Mouse (Mus musculus) heart, embryonic 11.5 days (tissue): Measurements from ENCODE around the gene Cd244a. TPM values are rescaled to one million over a fixed set of nuclear protein-coding genes. Genes with fewer than 3 reads are reported as not detected.

ENCODE experiments used
- ATAC-seq: fragments of 200-750 bp; cut with Nextera tagmentation; replicated peaks from 2 replicates; pipeline ENCODE4 v1.8.0; 2017; ENCODE audit warnings: moderate library complexity; ENCODE audit not compliant: insufficient number of reproducible peaks, low FRiP score, low TSS enrichment
- H3K27ac ChIP-seq: fragments of 300-500 bp; sonication (generic); 2 replicates; pipeline ENCODE4 v1.5.1; 2014; ENCODE audit warnings: mild to moderate bottlenecking, low read depth, low read length
- H3K27me3 ChIP-seq: fragments of 300-500 bp; sonication (generic); 2 replicates; pipeline ENCODE4 v1.6.1; 2014; ENCODE audit warnings: mild to moderate bottlenecking, low read length, mixed read lengths; ENCODE audit not compliant: control insufficient read depth, insufficient read depth
- H3K36me3 ChIP-seq: fragments of 300-500 bp; sonication (generic); 2 replicates; pipeline ENCODE4 v1.6.1; 2014; ENCODE audit warnings: mild to moderate bottlenecking, low read length, moderate library complexity, mixed read lengths; ENCODE audit not compliant: control insufficient read depth, insufficient read depth
- H3K4me1 ChIP-seq: fragments of 300-500 bp; sonication (generic); 2 replicates; pipeline ENCODE4 v1.6.1; 2014; ENCODE audit warnings: low read length; ENCODE audit not compliant: control insufficient read depth, insufficient read depth
- H3K4me2 ChIP-seq: fragments of 300-500 bp; sonication (generic); 2 replicates; pipeline ENCODE4 v1.6.1; 2014; ENCODE audit warnings: mild to moderate bottlenecking, moderate library complexity
- H3K4me3 ChIP-seq: fragments of 300-500 bp; sonication (generic); 2 replicates; pipeline ENCODE4 v1.5.1; 2014; ENCODE audit warnings: low read depth, low read length
- H3K9ac ChIP-seq: fragments of 300-500 bp; sonication (generic); 2 replicates; pipeline ENCODE4 v1.6.1; 2014; ENCODE audit warnings: mild to moderate bottlenecking, low read depth, low read length, moderate library complexity
- H3K9me3 ChIP-seq: fragments of 300-500 bp; sonication (generic); replicated peaks from 2 replicates; pipeline ENCODE4 v1.6.1; 2016; ENCODE audit warnings: low read length; ENCODE audit not compliant: control insufficient read depth
- WGBS: fragments of 180-500 bp; shearing (Covaris S2); extraction: QIAGEN DNeasy Blood & Tissue Kit; methylation state at CpG from one replicate; pipeline ENCODE4 v1.1.7; 2014; ENCODE audit not compliant: insufficient replicate concordance; 5-methylcytosine and 5-hydroxymethylcytosine counted together
- polyA plus RNA-seq: library from polyadenylated mRNA; unstranded; fragments of >200 nt; fragmentation: Nextera tagmentation; extraction: Ambion mirVana; gene quantifications from 2 replicates; pipeline ENCODE4 v1.2.1, GENCODE M21; 2014

Cd244a gene
- polyA plus RNA-seq, 1 experiment from 2014 or later, result not detected

DNA sequence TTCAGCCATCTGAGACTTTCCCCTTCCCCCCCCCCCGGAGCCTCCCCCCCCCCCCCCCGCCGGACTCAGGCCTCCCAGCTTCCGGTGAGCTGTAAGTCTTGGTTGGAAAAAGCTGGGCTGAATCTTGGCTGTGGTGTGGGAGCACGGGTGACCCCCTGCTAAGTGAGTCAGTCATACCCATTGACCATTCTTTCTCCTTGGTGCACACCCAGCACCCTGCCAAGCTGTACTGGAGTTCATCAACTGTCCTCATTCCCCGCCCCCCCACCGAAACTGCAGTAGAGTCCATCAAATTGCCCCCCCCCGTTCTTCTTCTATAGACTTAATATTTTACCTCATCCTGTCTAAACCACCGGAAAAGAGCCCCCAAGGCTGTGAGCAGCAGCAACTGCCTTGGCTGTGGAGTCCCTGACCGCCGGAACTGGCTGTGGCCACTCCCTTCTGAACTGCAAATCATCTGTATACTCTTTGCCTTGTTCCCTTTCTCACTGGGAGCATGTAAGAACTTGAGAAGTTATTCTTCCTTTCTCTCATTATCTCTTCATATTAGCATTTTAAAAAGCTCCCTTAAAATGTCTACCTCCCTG is 2.7 kb downstream of the Cd244a start:
- Histone ChIP-seq H3K4me3 (no peak overlapping the region), H3K27me3 (no peaks in the 10 kb centered on the region), H3K36me3 (no peaks in the 10 kb centered on the region), H3K4me1 (0 out of 2 replicates have a peak, but pooled peaks cover 3% of the 10 kb centered on the region), H3K4me2 (no peak overlapping the region), H3K9me3 (no peaks in the 10 kb centered on the region), H3K27ac (no peak overlapping the region), H3K9ac (no peak overlapping the region)
- ATAC-seq, result no peak
- 61% methylated on average over 8 of the region's 11 CpGs for WGBS

DNA sequence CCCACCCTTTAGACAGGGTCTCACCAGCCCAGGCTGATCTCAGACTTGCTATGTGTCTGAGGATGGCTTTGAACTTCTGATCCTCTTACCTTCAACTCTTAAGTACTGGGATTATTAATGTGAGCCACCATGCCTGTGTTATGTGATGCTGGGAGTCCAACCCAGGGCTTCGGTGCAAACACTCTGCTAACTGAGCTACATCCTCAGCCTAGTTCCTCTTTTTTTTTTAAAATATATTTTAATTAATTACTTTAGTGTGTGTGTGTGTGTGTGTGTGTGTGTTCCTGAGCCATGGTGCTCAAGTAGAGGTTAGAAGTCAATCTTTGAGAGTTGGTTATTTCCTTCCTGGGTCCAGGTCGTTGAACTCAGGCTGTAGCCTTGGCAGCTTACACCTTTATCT is 4.0 kb downstream of the Cd244a start:
- Histone ChIP-seq H3K27me3 (no peaks in the 10 kb centered on the region), H3K4me3 (no peak overlapping the region), H3K9me3 (no peaks in the 10 kb centered on the region), H3K9ac (no peak overlapping the region), H3K4me1 (0 out of 2 replicates have a peak, but pooled peaks cover 3% of the 10 kb centered on the region), H3K4me2 (no peak overlapping the region), H3K36me3 (no peaks in the 10 kb centered on the region), H3K27ac (no peak overlapping the region)
- WGBS, result 77% methylated on average over 2 of the region's 2 CpGs
- no peak for ATAC-seq

DNA sequence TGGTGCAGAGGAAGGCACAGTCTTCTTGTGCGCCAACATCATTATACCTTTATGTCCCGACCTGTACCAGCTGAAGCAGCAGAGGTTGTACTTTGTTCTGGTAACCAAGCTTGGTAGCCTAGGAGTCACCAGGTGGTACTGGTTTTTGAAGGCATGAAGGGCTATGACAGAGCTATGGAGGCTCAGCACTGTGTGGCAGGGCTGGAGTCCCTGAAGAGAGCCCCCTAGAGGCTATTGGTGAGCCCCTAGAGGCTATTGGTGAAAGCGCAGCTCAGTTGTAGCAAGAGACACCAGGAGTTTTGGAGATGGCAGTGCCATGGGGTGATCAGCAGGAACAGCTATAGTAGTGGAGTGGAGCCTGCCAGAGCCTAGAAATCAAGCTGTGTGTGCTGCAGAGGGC is 5.3 kb downstream of the Cd244a start:
- 52% methylated on average over 3 of the region's 3 CpGs for WGBS
- Histone ChIP-seq H3K27me3 (no peaks in the 10 kb centered on the region), H3K4me1 (0 out of 2 replicates have a peak, but pooled peaks cover 3% of the 10 kb centered on the region), H3K4me3 (no peak overlapping the region), H3K27ac (no peak overlapping the region), H3K9ac (no peak overlapping the region), H3K9me3 (no peaks in the 10 kb centered on the region), H3K36me3 (no peaks in the 10 kb centered on the region), H3K4me2 (no peak overlapping the region)
- ATAC-seq, result no peak

DNA sequence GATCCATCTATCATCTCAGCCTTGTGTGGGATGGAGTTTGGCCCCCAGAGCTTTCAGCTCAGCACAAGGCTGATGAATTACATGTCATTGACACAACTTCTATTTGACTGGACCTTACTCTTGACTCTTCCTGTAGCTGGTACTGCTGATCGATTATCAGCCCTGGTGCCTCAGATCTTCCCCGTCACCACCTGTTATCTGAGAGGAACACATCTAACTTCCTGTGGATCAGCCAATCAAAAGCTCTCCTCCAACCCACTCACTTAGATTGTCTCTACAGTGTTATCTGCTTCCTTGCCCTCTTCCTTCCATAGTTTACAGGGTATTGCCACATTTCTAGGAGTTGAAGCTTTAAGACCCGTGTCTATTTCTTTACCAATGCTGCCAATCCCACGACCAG is 6.9 kb downstream of the Cd244a start:
- no peak for ATAC-seq
- 36% methylated on average over 4 of the region's 4 CpGs for WGBS
- no peaks in the 10 kb centered on the region for H3K36me3 ChIP-seq
- no peak overlapping the region for H3K27ac ChIP-seq
- no peaks in the 10 kb centered on the region for H3K9me3 ChIP-seq
- H3K4me2 ChIP-seq, result no peak overlapping the region
- H3K4me1 ChIP-seq, result no peaks in the 10 kb centered on the region
- H3K9ac ChIP-seq, result no peak overlapping the region
- no peaks in the 10 kb centered on the region for H3K27me3 ChIP-seq
- H3K4me3 ChIP-seq, result no peak overlapping the region

DNA sequence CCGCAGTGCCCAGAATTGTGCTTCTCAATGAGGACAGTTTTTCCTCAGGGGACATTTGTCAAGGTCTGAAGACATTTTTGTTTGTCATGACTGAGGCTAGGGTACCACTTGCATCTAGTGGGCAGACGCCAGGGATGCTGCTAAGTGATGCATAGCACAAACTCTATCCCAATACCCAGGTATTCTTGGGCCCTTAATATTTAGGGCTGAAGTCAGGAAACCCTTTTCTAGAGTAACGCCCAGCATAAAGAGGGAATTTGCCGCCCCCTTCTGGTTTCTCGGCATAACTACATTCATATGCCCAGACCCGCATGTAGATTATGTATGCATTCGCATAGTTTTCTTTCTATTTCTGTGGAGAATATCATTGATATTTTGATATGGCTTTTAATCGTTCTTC is 7.8 kb downstream of the Cd244a start:
- Histone ChIP-seq H3K27ac (no peak overlapping the region), H3K9me3 (no peaks in the 10 kb centered on the region), H3K4me1 (no peaks in the 10 kb centered on the region), H3K9ac (no peak overlapping the region), H3K27me3 (no peaks in the 10 kb centered on the region), H3K4me3 (no peak overlapping the region), H3K36me3 (no peaks in the 10 kb centered on the region), H3K4me2 (no peak overlapping the region)
- ATAC-seq, result no peak
- WGBS, result 22% methylated on average over 8 of the region's 8 CpGs

DNA sequence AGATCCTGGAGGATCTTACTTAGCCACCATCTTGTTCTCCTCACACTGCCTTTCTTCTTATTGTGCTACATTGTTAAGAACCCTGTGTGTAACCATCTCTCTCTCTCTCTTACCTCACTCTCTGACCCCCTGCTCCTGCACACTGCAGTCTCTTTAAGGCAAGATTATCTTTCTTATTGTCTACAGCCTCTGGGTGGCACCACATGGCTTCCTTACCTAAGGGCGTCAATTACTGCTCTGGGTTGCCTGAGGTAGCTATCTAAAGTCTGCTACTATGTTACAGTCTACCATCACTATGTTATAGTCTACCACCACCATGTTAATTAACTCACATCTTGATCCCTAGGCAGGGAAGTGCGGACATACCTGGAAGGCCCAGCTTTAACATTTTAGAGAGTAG is 9.4 kb downstream of the Cd244a start:
- Histone ChIP-seq H3K4me3 (no peak overlapping the region), H3K9me3 (no peaks in the 10 kb centered on the region), H3K4me1 (no peaks in the 10 kb centered on the region), H3K27me3 (no peaks in the 10 kb centered on the region), H3K27ac (no peak overlapping the region), H3K36me3 (no peaks in the 10 kb centered on the region), H3K9ac (no peak overlapping the region), H3K4me2 (no peak overlapping the region)
- ATAC-seq, result no peak
- WGBS, result 58% methylated on average over 2 of the region's 2 CpGs

DNA sequence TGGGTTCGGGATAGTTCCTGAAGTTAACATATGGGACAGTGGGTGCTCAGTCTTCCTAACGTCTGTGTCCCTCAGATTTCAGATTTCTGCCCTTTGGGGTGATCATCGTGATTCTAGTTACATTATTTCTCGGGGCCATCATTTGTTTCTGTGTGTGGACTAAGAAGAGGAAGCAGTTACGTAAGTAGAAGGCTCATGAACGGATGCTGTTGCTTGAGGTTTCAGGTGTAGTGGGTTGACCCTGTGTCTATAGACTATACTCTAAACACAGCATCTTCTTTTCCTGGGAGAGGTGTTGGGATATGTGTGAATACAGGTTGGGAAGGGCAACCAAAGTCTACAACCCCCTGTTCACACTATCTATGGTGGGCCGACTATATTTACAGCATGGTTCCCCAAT is 18.2 kb downstream of the Cd244a start:
- Histone ChIP-seq H3K9me3 (no peaks in the 10 kb centered on the region), H3K27ac (no peak overlapping the region), H3K4me2 (no peak overlapping the region), H3K4me1 (no peaks in the 10 kb centered on the region), H3K9ac (no peak overlapping the region), H3K27me3 (no peaks in the 10 kb centered on the region), H3K36me3 (no peaks in the 10 kb centered on the region), H3K4me3 (no peak overlapping the region)
- no peak for ATAC-seq
- 82% methylated on average over 7 of the region's 7 CpGs for WGBS

DNA sequence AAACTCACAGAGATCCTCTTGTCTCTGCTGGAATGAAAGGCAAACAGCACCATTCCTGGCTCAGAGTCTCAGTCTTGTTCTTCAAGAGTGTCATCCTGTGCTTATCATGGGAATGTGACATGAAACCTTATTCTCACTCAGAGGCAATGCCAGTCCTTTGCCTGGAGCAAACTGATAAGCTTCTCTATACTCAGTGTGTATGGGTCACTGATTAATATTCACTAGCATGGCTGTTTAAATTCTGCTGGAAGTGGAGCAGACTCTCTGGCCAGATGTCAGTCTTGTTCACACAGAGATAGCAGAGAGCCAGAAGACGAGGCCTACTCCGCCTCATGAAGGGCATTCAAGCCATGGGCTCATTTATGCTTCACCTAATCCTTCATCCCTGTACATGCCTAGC is 25.6 kb downstream of the Cd244a start:
- no peak for ATAC-seq
- no peaks in the 10 kb centered on the region for H3K9me3 ChIP-seq

DNA sequence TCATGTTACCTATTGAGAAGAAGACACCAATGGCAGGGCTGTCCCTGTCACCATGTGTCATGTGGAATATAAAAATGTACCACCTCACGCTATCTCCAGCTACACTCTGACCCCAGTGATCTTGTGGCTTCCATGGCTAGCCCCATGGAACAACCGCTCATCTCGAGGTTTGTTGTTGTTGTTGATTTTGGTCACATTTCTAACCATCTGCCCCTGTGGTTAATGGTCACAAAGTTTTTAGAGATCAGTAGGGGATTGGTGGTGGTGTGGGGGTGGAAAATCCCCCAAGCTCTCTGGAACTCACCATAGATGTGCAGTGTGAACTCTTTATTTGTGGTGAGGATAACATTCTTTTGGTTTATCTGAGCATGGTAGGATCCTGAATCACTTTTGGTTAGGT is 45.7 kb downstream of the Cd244a start:
- H3K4me1 ChIP-seq, result no peaks in the 10 kb centered on the region
- no peak for ATAC-seq
- H3K4me2 ChIP-seq, result no peak overlapping the region
- no peaks in the 10 kb centered on the region for H3K9me3 ChIP-seq
- H3K36me3 ChIP-seq, result no peaks in the 10 kb centered on the region
- H3K4me3 ChIP-seq, result no peak overlapping the region
- no peak overlapping the region for H3K27ac ChIP-seq
- H3K9ac ChIP-seq, result no peak overlapping the region
- 74% methylated on average over 3 of the region's 3 CpGs for WGBS
- H3K27me3 ChIP-seq, result no peaks in the 10 kb centered on the region

More for the DNA sequence above, 25.6 kb downstream of the Cd244a start:
- no peaks in the 10 kb centered on the region for H3K36me3 ChIP-seq
- WGBS, result 60% methylated on average over 2 of the region's 2 CpGs
- no peaks in the 10 kb centered on the region for H3K27me3 ChIP-seq
- H3K9ac ChIP-seq, result no peak overlapping the region
- no peak overlapping the region for H3K27ac ChIP-seq
- no peaks in the 10 kb centered on the region for H3K4me1 ChIP-seq
- no peak overlapping the region for H3K4me2 ChIP-seq
- H3K4me3 ChIP-seq, result no peak overlapping the region
